Mouse (Mus musculus) spleen, embryonic (tissue): Measurements from ENCODE around the gene Fblim1.

Source experiments
- CTCF ChIA-PET: fragments of 350-600 bp; sonication (Branson Sonifier 250); formaldehyde crosslinking; loops from one replicate; lab custom pipeline; 2022; lab: Charles Lee

The Fblim1 gene

GRCm38 (mm10) chr4:141545071-141545742 is 60.7 kb downstream of the Fblim1 start:
- CTCF ChIA-PET, result interaction anchor here (0.7 kb wide), 1 partner anchor 114 kb away, joined by 3 read pairs; no protein-coding TSS in a partner anchor

GRCm38 (mm10) chr4:141544536-141544935 is 61.4 kb downstream of the Fblim1 start:
- CTCF ChIA-PET, result no interaction called here

GRCm38 (mm10) chr4:141543593-141543992 is 62.3 kb downstream of the Fblim1 start:
- CTCF ChIA-PET, result no interaction called here

GRCm38 (mm10) chr4:141541851-141542250 is 64.0 kb downstream of the Fblim1 start:
- CTCF ChIA-PET, result no interaction called here

- CTCF ChIA-PET, result no interaction called here
Observed at GRCm38 (mm10) chr4:141540844-141541243, 65.1 kb downstream of the Fblim1 start.

GRCm38 (mm10) chr4:141539213-141539767 is 66.6 kb downstream of the Fblim1 start:
- CTCF ChIA-PET, result no interaction called here

- CTCF ChIA-PET, result interaction anchor here (0.6 kb wide), 2 partner anchors 13 to 62 kb away, joined by 3 read pairs; no protein-coding TSS in a partner anchor
Observed at GRCm38 (mm10) chr4:141538408-141539212, 67.3 kb downstream of the Fblim1 start, which contains the start of gene Spen. Spen (minus strand) TSS chr4:141538597.

GRCm38 (mm10) chr4:141537706-141538407 is 68.0 kb downstream of the Fblim1 start:
- CTCF ChIA-PET, result interaction anchor here (0.6 kb wide), 2 partner anchors 14 to 61 kb away, joined by 3 read pairs; no protein-coding TSS in a partner anchor

- CTCF ChIA-PET, result no interaction called here
Observed at GRCm38 (mm10) chr4:141537226-141537610, 68.7 kb downstream of the Fblim1 start.

GRCm38 (mm10) chr4:141536291-141537225 is 69.3 kb downstream of the Fblim1 start:
- CTCF ChIA-PET, result interaction anchor here (0.5 kb wide), 1 partner anchor 11 kb away, joined by 3 read pairs; no protein-coding TSS in a partner anchor

- CTCF ChIA-PET, result interaction anchor here (1.2 to 2.3 kb wide), 2 partner anchors 24 to 53 kb away, joined by 7 to 8 read pairs; no protein-coding TSS in a partner anchor
Observed at GRCm38 (mm10) chr4:141534947-141535680, 70.8 kb downstream of the Fblim1 start.

- CTCF ChIA-PET, result interaction anchor here (0.6 kb wide), 1 partner anchor 53 kb away, joined by 3 read pairs; no protein-coding TSS in a partner anchor
Observed at GRCm38 (mm10) chr4:141530979-141531378, 74.9 kb downstream of the Fblim1 start.

GRCm38 (mm10) chr4:141528938-141529337 is 77.0 kb downstream of the Fblim1 start:
- CTCF ChIA-PET, result no interaction called here

- CTCF ChIA-PET, result no interaction called here
Observed at GRCm38 (mm10) chr4:141526936-141527650, 78.8 kb downstream of the Fblim1 start.
